Mouse (Mus musculus) cortical plate, adult 2 months (tissue): ENCODE results near the gene Lgr6.

Experiments used
- CTCF ChIP-seq: fragments of 200-500 bp; IDR thresholded peaks from 2 replicates; pipeline ENCODE4 v1.5.1; 2011; ENCODE audit warnings: mild to moderate bottlenecking, control low read depth, low read length; ENCODE audit not compliant: insufficient read depth; ENCODE audit errors: extremely low read depth
- POLR2A ChIP-seq: fragments of 200-500 bp; IDR thresholded peaks from 2 replicates; pipeline ENCODE4 v1.6.1; 2011; ENCODE audit warnings: mild to moderate bottlenecking, low read length, control low read depth; ENCODE audit not compliant: insufficient read depth; ENCODE audit errors: extremely low read depth

DNA sequence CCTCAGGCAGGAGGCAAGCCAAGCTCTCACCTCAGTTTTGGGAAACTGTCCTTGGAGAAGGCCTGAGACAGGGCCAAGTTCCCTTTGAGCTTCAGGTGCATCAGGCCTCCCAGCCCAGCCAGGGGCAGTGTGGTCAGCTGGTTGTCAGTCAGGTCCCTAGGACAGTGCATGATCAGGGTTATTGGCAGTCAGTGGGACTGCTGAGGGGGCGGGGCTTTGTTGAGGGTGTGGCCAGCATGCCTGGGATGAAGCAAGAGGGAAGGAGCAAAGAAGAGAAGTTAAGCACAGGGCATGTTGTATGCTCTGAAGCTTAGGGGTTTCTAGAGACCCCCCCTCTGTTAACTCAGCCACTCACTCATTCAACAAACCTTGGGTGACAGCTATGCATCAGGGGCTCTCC lies 109.1 kb downstream of the Lgr6 start:
- TF ChIP-seq POLR2A (no peak), CTCF (no peak)
